Mouse (Mus musculus): ENCODE measurements around the gene Tcn2. TPM values are rescaled to one million over a fixed set of nuclear protein-coding genes. Genes with fewer than 3 reads are reported as not detected.

Gene Tcn2
- polyA plus RNA-seq (2016; fragmentation: Nextera tagmentation; extraction: Ambion mirVana), result 23.2 and 27.0 TPM in 2 replicates

- peaks cover 14% of the 10 kb centered on the region for H3K4me1 ChIP-seq
- H3K27me3 ChIP-seq, result peaks cover 4% of the 10 kb centered on the region; the same call in 1 of the 2 replicates
- ATAC-seq (ENCODE audit: low FRiP score, low read depth), result peak; percentile 82
- H3K4me2 ChIP-seq (replicated peaks), result peak within 1 kb of the TSS; percentile 83
- H3K27ac ChIP-seq (replicated peaks), result no peak within 1 kb of the TSS
- no peaks in the 10 kb centered on the region for H3K9me3 ChIP-seq
- under 1% methylated on average over 17 of the region's 26 CpGs for WGBS
- peak within 1 kb of the TSS; percentile 57 for H3K4me3 ChIP-seq
- H3K9ac ChIP-seq (replicated peaks), result peak within 1 kb of the TSS; percentile 62
- no peaks in the 10 kb centered on the region for H3K36me3 ChIP-seq
Observed at GRCm38 (mm10) chr11:3931511-3932211, at the start of gene Tcn2. Gene Tcn2, minus strand, starts transcription at chr11:3932159.

DNA sequence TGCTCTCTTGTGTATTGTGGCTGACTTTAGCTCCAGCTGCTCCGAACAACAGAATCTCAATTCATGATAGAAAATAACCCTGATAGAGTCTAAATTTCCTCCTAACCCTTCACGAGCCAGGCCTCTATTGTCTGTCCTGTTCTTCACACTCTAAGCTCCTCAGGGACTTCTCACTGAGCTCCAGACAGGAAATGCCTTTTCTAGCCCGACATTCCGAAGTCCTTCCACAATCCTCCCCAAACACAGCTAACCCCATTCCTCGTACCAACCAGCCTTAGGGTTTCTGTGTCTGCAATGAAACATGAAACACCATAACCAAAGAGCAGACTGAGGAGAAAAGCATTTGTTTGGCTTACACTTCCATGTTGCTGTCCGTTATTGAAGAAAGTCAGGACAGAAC, 49.6 kb upstream of the Tcn2 start:
- Histone ChIP-seq H3K9ac (replicated peaks) (no peak overlapping the region), H3K9me3 (no peaks in the 10 kb centered on the region), H3K27ac (replicated peaks) (no peak overlapping the region), H3K4me3 (no peak overlapping the region), H3K4me1 (peaks cover 9% of the 10 kb centered on the region; the same call in 1 of the 2 replicates), H3K27me3 (peaks cover 34% of the 10 kb centered on the region), H3K36me3 (peaks cover 48% of the 10 kb centered on the region), H3K4me2 (replicated peaks) (no peak overlapping the region)
- no peak for ATAC-seq (ENCODE audit: low FRiP score, low read depth)
- 77% methylated on average over 6 of the region's 6 CpGs for WGBS

GRCm38 (mm10) chr11:3978421-3978820, 46.5 kb upstream of the Tcn2 start:
- 97% methylated on average over 5 of the region's 5 CpGs for WGBS
- Histone ChIP-seq H3K9me3 (no peaks in the 10 kb centered on the region), H3K9ac (replicated peaks) (no peak overlapping the region)

GRCm38 (mm10) chr11:3976678-3977077, 44.7 kb upstream of the Tcn2 start, which contains the start of gene 4930556J24Rik:
Gene 4930556J24Rik, minus strand, starts transcription at chr11:3976778.
- Histone ChIP-seq H3K4me2 (replicated peaks) (no peak within 1 kb of the TSS), H3K27me3 (no peaks in the 10 kb centered on the region), H3K36me3 (peaks cover 97% of the 10 kb centered on the region), H3K9ac (replicated peaks) (no peak within 1 kb of the TSS), H3K27ac (replicated peaks) (no peak within 1 kb of the TSS), H3K9me3 (no peaks in the 10 kb centered on the region), H3K4me1 (no peaks in the 10 kb centered on the region), H3K4me3 (no peak within 1 kb of the TSS)
- 96% methylated on average over 6 of the region's 6 CpGs for WGBS
- ATAC-seq (ENCODE audit: low FRiP score, low read depth), result no peak

More at GRCm38 (mm10) chr11:3978421-3978820, 46.5 kb upstream of the Tcn2 start:
- Histone ChIP-seq H3K4me1 (peaks cover 4% of the 10 kb centered on the region; the same call in 1 of the 2 replicates), H3K4me3 (no peak overlapping the region), H3K36me3 (peaks cover 80% of the 10 kb centered on the region), H3K27me3 (peaks cover 14% of the 10 kb centered on the region), H3K4me2 (replicated peaks) (no peak overlapping the region), H3K27ac (replicated peaks) (no peak overlapping the region)
- no peak for ATAC-seq (ENCODE audit: low FRiP score, low read depth)

- no peak overlapping the region for H3K27ac ChIP-seq (replicated peaks)
- no peak overlapping the region for H3K9ac ChIP-seq (replicated peaks)
- H3K36me3 ChIP-seq, result peaks cover 100% of the 10 kb centered on the region
- no peaks in the 10 kb centered on the region for H3K9me3 ChIP-seq
- no peak for ATAC-seq (ENCODE audit: low FRiP score, low read depth)
- H3K4me1 ChIP-seq, result no peaks in the 10 kb centered on the region
- no peak overlapping the region for H3K4me2 ChIP-seq (replicated peaks)
- no peak overlapping the region for H3K4me3 ChIP-seq
- H3K27me3 ChIP-seq, result no peaks in the 10 kb centered on the region
- 74% methylated on average over 3 of the region's 3 CpGs for WGBS
Observed at GRCm38 (mm10) chr11:3974311-3974710, 42.4 kb upstream of the Tcn2 start.

DNA sequence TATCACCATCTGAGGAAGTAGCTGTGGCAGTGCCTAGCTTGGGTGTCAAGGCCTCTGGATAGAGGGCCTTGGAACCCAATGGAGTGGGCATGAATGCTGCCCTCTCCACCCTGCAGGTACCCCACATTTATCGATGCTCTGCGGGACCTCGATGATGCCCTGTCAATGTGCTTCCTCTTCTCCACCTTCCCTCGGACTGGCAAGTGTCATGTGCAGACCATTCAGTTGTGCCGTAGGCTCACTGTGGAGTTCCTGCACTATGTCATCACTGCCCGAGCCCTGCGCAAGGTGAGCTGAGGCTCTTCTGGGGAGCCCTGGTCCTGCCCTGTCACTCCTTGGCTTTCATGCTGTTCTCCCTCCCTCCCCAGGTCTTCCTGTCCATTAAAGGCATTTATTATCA, 41.1 kb upstream of the Tcn2 start:
- Histone ChIP-seq H3K9me3 (no peaks in the 10 kb centered on the region), H3K9ac (replicated peaks) (no peak overlapping the region), H3K36me3 (peaks cover 98% of the 10 kb centered on the region), H3K4me1 (no peaks in the 10 kb centered on the region), H3K27ac (replicated peaks) (no peak overlapping the region), H3K4me3 (no peak overlapping the region), H3K27me3 (no peaks in the 10 kb centered on the region), H3K4me2 (replicated peaks) (no peak overlapping the region)
- WGBS, result 98% methylated on average over 7 of the region's 7 CpGs
- no peak for ATAC-seq (ENCODE audit: low FRiP score, low read depth)

- H3K4me3 ChIP-seq, result no peak overlapping the region
- H3K36me3 ChIP-seq, result peaks cover 72% of the 10 kb centered on the region
- 0 out of 2 replicates have a peak, but pooled peaks cover 6% of the 10 kb centered on the region for H3K4me1 ChIP-seq
- no peaks in the 10 kb centered on the region for H3K9me3 ChIP-seq
- no peak overlapping the region for H3K9ac ChIP-seq (replicated peaks)
- H3K4me2 ChIP-seq (replicated peaks), result no peak overlapping the region
- no peak overlapping the region for H3K27ac ChIP-seq (replicated peaks)
- no peak for ATAC-seq (ENCODE audit: low FRiP score, low read depth)
- H3K27me3 ChIP-seq, result no peaks in the 10 kb centered on the region
- 96% methylated on average over 7 of the region's 7 CpGs for WGBS
Observed at GRCm38 (mm10) chr11:3970361-3970760, 38.4 kb upstream of the Tcn2 start.

GRCm38 (mm10) chr11:3969837-3970236, 37.9 kb upstream of the Tcn2 start:
- ATAC-seq (ENCODE audit: low FRiP score, low read depth), result no peak
- Histone ChIP-seq H3K9ac (replicated peaks) (no peak overlapping the region), H3K36me3 (peaks cover 67% of the 10 kb centered on the region), H3K4me2 (replicated peaks) (no peak overlapping the region), H3K27ac (replicated peaks) (no peak overlapping the region), H3K4me3 (no peak overlapping the region), H3K4me1 (peaks cover 10% of the 10 kb centered on the region), H3K27me3 (no peaks in the 10 kb centered on the region), H3K9me3 (no peaks in the 10 kb centered on the region)
- WGBS, result 81% methylated on average over 3 of the region's 3 CpGs

GRCm38 (mm10) chr11:3964416-3965172, 32.6 kb upstream of the Tcn2 start:
- no peak for ATAC-seq (ENCODE audit: low FRiP score, low read depth)
- WGBS, result 15% methylated on average over 11 of the region's 11 CpGs
- Histone ChIP-seq H3K9me3 (no peaks in the 10 kb centered on the region), H3K36me3 (peaks cover 14% of the 10 kb centered on the region), H3K27me3 (0 out of 2 replicates have a peak, but pooled peaks cover 6% of the 10 kb centered on the region), H3K9ac (replicated peaks) (peak overlapping the region; percentile 76), H3K27ac (replicated peaks) (no peak overlapping the region), H3K4me2 (replicated peaks) (peak overlapping the region; percentile 90), H3K4me1 (peaks cover 16% of the 10 kb centered on the region), H3K4me3 (peak overlapping the region; percentile 89)

- H3K4me1 ChIP-seq, result peaks cover 16% of the 10 kb centered on the region
- H3K4me2 ChIP-seq (replicated peaks), result peak within 1 kb of the TSS; percentile 90
- peak within 1 kb of the TSS; percentile 76 for H3K9ac ChIP-seq (replicated peaks)
- H3K36me3 ChIP-seq, result peaks cover 7% of the 10 kb centered on the region
- H3K27me3 ChIP-seq, result 0 out of 2 replicates have a peak, but pooled peaks cover 6% of the 10 kb centered on the region
- under 1% methylated on average over 31 of the region's 31 CpGs for WGBS
- peak; percentile 94 for ATAC-seq (ENCODE audit: low FRiP score, low read depth)
- peak within 1 kb of the TSS; percentile 54 for H3K27ac ChIP-seq (replicated peaks)
- peak within 1 kb of the TSS; percentile 89 for H3K4me3 ChIP-seq
- H3K9me3 ChIP-seq, result no peaks in the 10 kb centered on the region
Observed at GRCm38 (mm10) chr11:3963610-3964415, 31.9 kb upstream of the Tcn2 start, which contains the start of gene Pes1. Gene Pes1, plus strand, starts transcription at chr11:3963975.

GRCm38 (mm10) chr11:3963155-3963554, 31.2 kb upstream of the Tcn2 start:
- H3K27me3 ChIP-seq, result 0 out of 2 replicates have a peak, but pooled peaks cover 6% of the 10 kb centered on the region
- H3K36me3 ChIP-seq, result peaks cover 1% of the 10 kb centered on the region
- H3K27ac ChIP-seq (replicated peaks), result peak overlapping the region; percentile 54
- H3K9me3 ChIP-seq, result no peaks in the 10 kb centered on the region
- H3K4me2 ChIP-seq (replicated peaks), result peak overlapping the region; percentile 90
- WGBS, result 76% methylated on average over 10 of the region's 10 CpGs
- peak; percentile 23 for ATAC-seq (ENCODE audit: low FRiP score, low read depth)
- peaks cover 16% of the 10 kb centered on the region for H3K4me1 ChIP-seq
- H3K4me3 ChIP-seq, result peak overlapping the region; percentile 89
- H3K9ac ChIP-seq (replicated peaks), result 0 out of 2 replicates have a peak overlapping the region, but pooled peaks have one; percentile 76

Data from midbrain, embryonic 12.5 days (tissue).